Mouse (Mus musculus) gastrocnemius, adult 18-20 months (tissue): ENCODE data around the gene Cct8. TPM values are rescaled to one million over a fixed set of nuclear protein-coding genes. Genes with fewer than 3 reads are reported as not detected.
A peak's percentile ranks its signal among the peaks of the same experiment; 100 is the strongest.
"Not testable (repeated sequence)": the region's sequence is repeated elsewhere in the genome, so short reads cannot be mapped to it uniquely, and the experiment has no call there.

Experiments used
- DNase-seq: peaks from one replicate; pipeline ENCODE4 v3.0.0; 2021; ENCODE audit warnings: low spot score
- long read RNA-seq, 2 experiments: library from polyadenylated mRNA; stranded (forward); transcript quantifications; one replicate each; pipeline ENCODE4 v2.0.0; 2021
- total RNA-seq, 2 experiments: library from RNA; stranded (reverse); gene quantifications; 2 replicates each; pipeline ENCODE4 v1.2.3; 2021

Gene Cct8
- 100 to 1,000 TPM in 1 of 2 experiments, 10 to 100 TPM in 1; 98.3 to 113 TPM for total RNA-seq
- long read RNA-seq, experiment 1, transcript Cct8-201 (15 exons, 2,394 nt) = major isoform, 177 of 189 reads
- long read RNA-seq, experiment 1, partial matches to known transcripts = 3 of 189 reads
- long read RNA-seq, experiment 1, other reads (novel, unspliced or antisense) = 9 of 189 reads
- long read RNA-seq, experiment 2, transcript Cct8-201 (15 exons, 2,394 nt) = major isoform, 152 of 163 reads
- long read RNA-seq, experiment 2, partial matches to known transcripts = 6 of 163 reads
- long read RNA-seq, experiment 2, other reads (novel, unspliced or antisense) = 5 of 163 reads

DNA sequence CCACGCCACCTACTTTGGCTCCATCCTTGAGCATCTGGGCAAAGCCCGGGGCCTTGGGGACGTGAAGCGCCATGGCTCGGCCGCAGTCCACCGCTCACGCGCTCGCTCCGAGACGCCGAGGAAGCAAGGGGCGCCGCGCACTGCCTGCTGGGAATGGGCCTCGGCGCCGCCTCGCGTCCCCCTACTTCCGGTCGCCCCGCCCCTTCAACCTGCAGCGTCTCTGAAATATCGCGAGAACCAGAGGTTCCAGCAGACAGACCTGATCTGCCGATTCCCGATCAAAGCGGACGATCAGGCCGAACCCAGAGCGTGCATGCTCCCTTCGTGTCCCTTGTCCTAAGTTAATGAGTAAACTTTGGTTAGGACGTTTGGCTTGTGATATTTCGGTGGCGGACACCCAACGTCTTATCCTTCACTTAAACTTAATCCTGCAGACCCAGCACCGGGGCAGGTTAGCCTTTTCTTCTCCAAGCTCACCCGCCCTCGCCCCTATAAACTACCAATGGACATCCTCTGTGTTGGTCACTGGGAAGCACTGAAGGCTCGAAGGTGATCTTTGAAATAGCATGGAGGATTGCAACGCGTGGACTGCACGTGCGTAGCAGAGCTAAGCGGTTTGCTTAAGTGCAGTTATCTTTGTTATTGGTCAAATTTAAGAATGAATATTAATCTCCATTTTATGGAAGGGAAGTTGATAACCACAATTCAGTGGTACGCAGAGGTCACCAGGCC, at the start of gene Cct8:
Gene Cct8, minus strand, starts transcription at position 158 of the 732 bp plus-strand sequence.
- peak; percentile 97 for DNase-seq

DNA sequence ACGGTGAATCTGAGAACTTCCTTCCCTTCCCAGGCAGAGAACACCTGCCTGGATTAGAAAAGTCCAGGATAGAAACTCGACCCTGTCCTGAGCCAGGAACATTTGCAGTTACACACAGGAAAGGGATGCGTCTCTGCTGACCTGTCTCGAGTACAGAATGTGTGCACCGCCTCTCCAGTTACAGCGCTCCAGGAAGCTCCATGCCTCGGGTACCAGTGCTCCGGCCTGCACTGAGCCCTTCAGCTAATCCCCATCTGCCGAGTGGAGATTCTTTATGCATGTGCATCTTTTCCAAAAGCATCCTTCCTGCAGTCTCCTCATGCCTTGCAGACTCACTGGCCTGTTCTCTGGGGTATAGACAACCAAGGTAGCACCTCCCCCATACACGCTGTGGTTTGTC, 33.1 kb upstream of the Cct8 start:
- DNase-seq = no peak

DNA sequence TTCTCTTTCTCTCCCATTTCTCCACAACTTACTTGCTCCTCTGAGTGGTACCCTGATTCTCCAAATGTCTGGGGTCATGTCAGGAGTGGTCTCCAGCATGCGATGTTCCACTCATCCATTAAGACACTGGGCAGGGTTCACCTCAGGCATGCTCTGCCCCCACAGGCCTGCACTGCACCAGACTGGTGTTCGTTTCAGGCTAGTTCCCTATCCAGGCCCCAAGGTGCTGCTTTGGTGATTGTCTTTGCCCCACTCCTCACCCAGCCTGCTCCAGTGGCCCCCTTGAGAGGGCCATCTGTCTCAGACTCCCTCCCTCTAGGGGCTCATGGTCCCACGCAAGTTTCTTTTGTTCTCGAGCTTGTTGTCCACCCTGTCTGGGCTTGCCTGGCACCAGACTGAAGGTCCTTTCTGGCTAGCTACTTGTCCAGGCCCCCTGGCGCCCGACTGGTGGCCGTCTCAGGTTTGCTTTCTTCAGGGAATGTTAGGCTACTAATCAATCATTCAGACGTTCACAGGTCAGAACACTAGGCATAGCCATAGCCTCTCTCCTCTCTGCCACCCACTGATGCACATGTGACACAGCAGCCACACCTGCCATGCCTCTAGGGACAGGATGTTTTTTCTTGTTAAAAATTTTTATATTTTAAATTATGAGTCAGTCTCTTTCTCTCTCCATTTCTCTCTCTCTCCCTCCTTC, 32.0 kb upstream of the Cct8 start:
- DNase-seq = no peak

DNA sequence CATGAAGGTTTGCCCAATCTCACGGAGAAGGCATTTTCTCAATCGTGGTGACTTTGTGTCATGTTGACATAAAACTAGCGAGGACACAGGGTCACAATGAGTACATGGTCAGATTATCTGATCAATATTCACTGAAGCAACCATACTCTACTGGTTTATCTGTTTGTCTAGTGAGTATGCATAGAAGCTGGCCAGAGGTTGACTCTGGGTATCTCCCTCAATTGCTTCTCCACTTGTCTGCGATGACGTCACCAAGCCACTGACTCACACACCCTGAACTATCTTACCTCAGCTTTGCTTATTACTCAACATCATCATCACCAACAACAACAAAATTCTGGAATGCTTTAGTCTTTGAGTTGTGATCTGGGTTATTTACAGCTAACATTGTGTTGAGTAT, 28.6 kb upstream of the Cct8 start:
- DNase-seq = no peak

DNA sequence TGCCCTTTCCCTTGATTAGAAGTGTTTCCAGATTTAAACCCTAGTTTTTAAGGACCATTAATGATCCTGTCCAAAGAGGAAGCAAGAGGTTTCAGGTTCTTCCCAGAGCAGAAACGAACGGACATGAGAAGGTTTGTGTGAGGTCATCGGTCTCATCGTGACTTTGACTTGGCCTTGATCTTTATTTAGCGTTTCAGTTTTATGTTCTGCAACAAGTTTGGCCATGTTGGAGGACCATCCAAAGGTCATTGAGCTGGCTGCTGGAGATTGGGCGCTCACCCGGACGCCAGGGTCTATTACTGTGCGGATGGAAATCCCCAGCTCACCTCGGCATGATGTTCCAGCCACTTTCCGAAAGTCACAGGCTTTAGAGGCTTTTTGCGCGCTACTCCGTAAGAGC, 16.7 kb upstream of the Cct8 start:
- peak; percentile 20 for DNase-seq

DNA sequence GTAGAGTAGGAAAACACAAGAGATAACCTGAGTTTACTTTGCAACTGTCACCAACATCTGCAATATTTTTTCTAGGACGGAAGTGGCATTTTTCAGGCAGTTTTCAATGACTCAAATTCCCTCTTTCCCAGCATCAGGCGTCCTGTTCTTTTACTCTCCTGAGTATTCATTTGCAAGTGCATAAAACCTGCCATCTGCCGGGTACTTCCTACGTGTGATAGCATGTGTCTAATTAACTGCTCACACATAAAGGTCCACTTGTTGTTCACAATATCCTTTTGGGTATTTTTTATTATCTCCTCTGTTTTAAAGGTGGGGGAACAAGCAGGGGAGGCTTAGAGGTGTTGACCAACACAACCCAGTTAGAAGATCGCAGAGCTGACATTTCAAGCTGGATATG, 16.0 kb upstream of the Cct8 start:
- no peak for DNase-seq

DNA sequence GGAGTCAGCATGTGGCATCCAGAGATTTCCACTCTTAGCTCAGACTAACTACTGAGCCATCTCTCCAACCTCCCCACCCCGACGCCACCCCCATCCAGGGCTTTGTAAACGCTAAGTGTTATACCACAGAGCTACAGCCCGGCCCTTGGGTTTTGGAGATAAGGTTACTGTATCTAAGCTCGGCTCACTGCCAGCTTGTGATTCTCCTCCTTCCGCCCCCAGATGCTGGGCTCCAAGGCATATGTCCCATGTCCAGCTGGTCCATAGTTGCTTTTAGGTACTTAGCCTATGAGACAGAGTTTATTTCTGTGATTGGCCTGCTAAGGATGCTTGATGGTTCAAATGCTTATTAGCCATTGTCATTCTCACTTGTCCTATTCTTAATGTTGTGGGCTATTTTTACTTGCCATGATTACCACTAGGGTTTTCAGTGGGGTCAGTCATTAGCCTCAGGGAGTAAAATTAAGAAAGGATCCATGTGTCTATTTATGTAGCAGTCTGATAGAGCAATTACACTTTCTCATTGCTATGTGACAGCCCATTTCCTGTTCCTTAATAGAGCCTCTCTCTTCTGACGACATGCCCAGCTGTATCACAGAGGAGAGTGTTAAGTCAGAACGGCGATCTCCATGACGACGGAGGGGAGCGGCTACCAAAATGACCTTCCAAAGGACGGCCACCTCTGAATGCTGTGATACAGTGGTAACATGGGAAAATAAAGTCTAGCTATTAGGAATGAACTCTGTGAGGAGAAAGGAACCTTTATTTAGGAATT, 5.8 kb upstream of the Cct8 start:
- DNase-seq = no peak

DNA sequence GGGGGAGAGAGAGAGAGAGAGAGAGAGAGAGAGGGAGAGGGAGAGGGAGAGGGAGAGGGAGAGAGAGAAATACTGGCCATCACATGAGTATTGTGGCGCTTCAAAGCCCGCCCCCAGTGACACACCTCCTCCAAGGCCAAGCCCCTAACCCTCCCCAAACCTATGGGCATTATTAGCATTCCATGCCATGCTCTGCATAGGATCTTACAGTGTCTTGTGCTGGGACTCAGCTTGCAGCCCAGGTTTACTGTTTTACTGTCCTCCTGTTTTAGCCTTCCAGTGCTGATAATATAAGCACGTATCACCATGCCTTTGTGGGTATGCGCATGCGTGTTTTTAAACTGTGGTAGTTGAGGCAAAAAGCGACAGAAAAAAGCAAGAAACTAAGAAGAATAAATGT, 3.9 kb upstream of the Cct8 start:
- no peak for DNase-seq

DNA sequence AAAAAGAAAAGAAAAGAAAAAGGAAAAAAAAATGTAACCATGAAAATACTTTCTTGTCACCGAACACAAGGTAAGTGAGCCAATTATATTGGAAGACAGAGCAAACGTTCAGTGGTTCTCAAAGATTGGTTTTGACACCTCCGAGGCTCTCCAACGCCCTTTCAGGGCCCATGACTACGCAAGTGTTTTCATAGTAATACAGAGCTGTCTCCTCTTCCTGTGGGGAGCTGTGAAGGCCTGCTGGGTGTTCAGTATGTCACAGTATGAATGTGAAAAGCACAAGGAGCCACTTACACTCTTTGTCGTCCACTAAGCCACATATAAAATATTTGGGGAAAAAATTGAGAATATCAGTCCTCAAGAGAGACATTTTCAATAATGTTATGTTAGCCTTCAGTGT, 1.5 kb upstream of the Cct8 start:
- DNase-seq = no peak

DNA sequence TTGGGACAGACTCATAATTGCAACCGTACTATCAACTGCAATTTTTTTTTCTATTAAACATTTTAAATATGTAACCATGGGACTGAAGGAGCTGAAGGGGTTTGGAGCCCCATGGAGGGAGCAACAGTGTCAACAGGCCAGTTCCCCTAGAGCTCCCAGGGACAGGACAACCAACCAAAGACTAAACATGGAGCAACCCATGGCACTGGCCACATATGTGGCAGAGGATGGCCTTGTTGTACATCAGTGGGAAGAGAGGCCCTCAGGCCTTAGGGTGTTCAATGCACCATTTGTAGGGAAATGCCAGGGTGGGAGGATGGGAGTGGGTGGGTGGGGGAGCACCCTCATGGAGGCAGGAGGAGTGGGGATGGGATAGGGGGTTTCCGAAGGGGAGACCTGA, 1.1 kb upstream of the Cct8 start:
- DNase-seq = no peak

DNA sequence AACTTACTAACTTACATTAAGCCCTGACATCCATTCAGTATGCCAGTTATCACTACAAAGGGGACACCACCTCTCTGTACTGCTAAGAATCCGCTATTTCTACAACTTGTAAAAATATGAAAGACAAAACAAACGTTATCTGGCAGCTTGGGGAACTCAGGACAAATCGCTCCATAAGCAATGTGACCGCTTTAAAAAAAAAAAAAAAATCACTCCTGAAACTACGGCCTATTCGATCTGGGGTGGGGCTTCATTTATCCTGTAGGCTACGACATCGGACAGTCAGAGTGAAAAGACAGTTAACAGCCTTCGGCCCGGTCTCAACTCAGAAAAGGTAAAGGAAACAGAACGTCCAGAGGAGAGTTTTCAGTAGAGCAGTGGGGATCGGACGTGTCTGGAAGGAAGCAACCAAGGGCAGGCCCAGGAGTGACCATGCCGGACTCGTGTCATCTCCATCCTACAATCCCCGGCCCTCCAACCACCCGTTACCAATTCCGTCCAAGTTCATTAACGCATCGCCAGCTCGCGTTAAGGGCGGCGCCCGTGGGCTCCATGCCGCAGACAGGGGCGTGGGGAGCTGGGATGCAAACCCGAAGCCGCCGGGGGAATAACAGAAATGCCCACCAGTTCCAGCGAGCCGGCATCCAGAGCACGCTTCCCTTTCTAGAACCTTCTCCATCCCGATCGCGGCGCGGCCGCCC, 568 bp downstream of the Cct8 start:
- peak; percentile 8 for DNase-seq

DNA sequence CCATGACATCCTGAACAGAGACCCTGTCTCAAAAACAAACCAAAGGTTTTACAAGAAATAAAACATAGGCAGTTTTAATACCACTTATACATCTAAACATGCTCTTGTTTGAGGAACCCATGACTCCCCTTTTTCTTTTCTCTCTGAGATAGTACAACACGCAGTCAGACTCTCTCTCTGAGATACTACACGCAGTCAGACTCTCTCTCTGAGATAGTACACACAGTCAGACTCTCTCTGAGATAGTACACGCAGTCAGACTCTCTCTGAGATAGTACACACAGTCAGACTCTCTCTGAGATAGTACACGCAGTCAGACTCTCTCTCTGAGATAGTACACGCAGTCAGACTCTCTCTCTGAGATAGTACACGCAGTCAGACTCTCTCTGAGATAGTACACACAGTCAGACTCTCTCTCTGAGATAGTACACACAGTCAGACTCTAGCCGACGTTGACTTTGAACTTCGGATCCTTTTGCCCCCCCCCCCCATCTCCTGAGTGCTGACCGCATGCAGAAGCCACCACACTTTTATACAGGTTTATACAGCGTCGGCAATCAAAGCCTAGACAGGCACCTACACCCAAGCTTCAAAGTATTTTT, 3.4 kb downstream of the Cct8 start:
- DNase-seq = not testable (repeated sequence)

DNA sequence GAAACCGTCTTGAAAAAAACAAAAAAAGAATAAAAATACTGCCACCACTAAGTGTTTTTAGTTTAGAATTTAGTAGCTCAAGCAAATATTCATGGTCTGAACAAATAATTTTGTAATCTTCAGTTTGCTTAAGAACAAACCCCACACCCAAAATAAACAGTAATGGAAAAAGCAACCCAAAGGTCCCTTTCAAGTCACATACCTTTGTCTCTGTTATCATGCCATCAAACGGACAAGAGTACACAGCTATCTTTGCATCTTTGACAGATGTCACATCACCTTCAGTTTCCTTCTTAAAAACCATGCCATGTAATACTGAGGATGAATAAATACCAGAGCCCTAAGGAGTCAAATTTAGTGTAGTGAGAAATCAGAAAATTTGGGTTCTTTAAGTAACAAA, 7.1 kb downstream of the Cct8 start:
- no peak for DNase-seq

DNA sequence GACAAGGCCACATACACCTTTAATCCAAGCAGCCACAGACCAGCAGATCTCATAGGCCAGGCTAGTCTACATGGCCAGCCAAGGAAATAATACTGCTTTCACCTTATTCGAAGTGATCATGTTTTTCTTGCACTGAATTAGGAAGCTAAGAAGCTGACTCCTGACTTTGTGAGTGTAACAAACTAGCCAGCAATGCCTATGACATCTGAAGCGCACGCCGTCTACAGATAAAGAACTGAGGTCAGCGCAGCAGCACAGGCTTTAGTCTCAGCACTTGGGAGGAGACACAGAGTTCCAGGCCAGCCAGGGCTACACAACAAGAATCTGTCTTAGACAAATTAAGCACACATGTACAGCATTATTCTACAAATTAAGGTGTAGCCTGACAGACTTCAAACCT, 8.9 kb downstream of the Cct8 start:
- DNase-seq = no peak

DNA sequence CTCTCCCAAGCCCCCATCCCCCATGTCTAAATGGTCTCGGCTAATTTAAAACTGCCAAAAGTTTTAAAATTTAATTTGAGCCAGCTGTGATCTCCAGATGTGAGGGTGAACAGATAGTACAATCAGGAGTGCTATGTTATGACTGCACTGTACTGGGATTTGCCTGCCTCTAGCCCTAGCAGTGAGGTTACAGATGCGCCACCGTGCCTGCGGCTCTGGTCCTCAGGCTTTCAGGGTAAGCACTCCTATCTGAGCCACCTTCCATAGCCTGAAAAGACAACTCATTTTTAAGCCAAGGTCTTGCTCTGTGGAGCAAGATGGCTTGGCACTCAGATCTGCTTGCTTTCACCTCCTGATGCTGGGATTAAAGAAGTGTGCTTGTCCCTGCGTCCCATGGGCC, 11.3 kb downstream of the Cct8 start:
- DNase-seq = no peak

DNA sequence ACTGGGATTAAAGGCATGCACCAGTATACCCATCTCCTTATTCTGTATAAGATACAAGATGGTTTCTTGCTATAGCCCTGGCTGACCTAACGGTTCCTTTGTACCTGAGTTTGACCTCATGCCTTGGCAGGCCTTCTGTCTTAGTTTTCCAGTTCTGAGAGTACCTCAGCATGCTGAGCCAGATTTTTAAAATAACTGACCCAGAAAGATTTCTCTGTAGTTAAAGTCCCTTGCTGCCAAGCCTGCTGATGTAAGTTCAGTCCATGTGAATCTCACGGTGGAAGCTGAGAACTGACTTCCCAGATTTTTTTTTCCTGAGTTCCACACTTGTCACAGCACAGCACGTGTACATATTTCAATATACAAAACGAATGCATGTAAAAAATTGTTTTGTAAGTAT, 25.1 kb downstream of the Cct8 start:
- DNase-seq = peak; percentile 40

DNA sequence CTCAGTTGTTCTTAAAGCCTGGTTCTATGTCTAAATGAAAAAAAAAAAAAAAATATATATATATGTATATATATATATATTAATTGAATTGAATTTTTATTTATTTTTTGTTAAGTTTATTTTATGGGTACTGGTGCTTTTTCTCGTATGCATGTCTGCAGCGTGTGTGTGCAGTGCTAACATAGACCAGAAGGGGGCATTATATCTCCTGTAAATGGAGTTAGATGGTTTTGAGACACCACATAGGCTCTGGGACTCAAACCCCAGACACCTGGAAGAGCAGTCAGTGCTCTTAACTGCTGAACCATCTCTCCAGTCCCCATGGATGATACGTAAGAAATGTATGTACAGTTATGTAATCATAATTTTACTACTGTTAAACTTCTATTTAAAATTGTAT, 36.9 kb downstream of the Cct8 start:
- DNase-seq = no peak

DNA sequence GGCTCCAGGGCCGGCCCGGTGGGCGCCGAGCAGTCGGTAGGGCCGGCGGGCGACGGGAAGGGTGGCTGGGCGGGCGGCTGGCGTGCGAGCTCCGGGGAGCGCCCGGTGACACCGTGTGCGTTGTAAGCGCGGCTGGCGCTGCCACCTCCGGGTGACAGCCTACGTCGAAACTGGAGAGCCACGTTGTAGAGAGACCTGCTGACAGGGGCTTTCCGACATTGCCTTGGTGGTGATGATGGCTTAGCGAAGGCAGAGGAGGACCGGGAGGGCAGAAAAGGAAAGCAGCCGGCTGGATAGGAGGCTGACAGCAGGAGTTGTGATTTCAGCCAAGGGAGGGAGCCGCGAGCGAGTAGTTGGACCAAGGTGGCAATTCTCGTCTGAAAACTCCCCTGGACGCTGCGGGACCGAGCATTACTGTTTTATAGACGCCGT, 40.5 kb downstream of the Cct8 start:
- no peak for DNase-seq

DNA sequence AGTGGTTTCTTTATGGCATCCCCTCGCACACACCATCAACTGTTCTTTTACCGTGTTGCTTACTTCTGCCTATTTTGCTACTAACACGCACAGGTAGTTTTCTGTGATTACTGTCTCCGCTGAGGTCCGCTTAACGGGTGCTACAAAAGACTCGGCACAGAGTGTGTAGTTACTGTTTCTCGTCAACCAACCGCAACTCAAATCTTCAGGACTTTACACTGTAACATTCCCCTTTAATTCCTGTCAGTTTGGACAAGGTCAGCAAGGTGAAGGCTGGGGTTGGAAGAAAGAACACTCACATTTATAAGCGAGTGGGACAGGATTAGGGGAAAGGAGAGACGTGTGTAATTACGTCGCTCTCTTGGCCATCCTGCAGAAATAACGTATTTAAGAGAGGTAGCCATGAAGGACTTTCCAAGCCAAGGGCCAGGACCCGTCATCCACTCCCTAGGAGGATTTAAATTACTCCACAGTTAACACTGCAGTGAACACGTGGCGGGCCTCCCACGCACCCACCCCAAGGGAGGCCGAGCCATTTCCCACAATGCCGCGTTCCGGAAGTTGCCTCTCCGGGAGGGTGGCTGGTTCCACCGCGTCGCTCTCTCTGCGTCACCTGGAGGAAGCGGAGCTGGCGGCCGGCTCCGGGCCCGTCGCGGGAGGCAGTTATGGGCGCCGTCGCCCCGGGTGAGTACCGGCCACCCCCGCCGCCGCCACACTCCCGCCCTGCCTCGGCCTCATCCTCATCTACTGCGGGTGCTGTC, 41.1 kb downstream of the Cct8 start, which contains the start of gene Usp16:
Gene Usp16, plus strand, starts transcription at position 285 of the 761 bp plus-strand sequence.
- DNase-seq = peak; percentile 94

DNA sequence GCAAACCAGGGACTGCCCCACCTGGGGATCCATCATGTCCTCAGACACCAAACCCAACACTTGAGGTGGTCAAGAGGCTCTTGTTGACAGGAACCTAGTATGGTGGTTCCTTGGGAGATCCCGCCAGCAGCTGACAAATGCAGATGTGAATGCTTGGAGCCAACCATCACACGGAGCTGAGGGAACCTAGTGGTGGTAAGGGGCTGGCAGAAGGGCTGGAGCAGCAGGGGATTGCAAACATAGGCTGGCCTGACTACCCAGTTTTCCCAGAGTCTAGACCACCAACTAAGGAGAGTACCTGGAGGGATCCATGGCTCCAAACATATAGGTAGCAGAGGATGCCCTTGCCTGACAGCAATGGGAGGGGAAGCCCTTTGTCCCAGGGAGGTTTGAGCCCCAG, 42.4 kb downstream of the Cct8 start:
- DNase-seq = no peak
